ENCODE assay signal across 8 mouse cellular contexts in the genomic region with DNA sequence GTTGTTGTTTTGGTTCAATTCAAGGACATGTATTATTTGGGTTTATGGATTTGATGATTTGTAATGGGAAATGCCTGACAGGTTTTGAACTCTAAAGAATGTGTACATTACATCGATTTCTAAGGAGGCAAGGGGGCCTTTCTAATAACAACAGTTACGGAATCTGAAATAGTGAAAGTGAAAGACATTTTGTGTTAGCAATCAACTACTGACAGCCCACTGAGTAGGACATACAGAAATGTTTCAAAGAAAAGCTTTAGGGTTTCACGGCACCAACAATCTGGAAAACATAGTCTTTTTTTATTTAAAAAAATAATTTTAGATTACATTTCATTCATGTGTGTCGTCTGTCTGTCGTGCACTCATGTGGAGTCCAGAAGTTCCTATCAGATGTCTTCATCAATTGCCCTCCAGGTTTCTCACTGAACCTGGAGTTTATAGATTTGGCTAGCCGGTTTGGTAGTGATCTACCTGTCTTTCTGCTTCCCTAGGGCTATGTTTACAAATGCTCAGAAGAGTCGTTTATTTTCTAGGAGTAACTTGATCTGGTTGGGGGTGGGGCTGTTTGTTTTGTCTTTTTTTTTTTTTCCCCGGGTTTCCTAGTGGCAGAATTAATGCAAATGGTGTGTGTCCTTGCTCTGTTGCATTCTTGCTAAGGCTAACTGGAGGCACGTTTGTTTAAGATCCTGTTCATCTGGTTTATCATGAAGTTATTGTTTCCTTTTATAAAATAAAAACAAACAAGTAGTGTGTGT. TPM values are rescaled to one million over a fixed set of nuclear protein-coding genes. Genes with fewer than 3 reads are reported as not detected.
A peak's percentile ranks its signal among the peaks of the same experiment; 100 is the strongest.
DNase-seq lines count a peak whose midpoint lies in the region; ATAC-seq and TF ChIP-seq lines count a peak whose summit lies in the region.

No protein-coding gene starts in this region.

- H3K4me3 ChIP-seq in gastrocnemius, adult 2 months = peak overlapping the region; percentile 99
- H3K4me3 ChIP-seq in heart, postnatal 0 days (ENCODE audit: low read depth, low read length) = peak overlapping the region; percentile 99
- peak overlapping the region; percentile 89 for H3K4me3 ChIP-seq in liver, embryonic 13.5 days (replicated peaks)

- ATAC-seq in heart, postnatal 0 days (ENCODE audit: insufficient read depth, low read depth) = no peak
- ATAC-seq in liver, embryonic 13.5 days (ENCODE audit: low read depth) = no peak

- no peak for TF ChIP-seq CTCF in gastrocnemius, adult 2 months (IDR thresholded peaks at IDR 0.05)
- TF ChIP-seq CTCF in heart, postnatal 0 days (IDR thresholded peaks at IDR 0.05; ENCODE audit: low read depth) = no peak

- H3K27me3 ChIP-seq in heart, postnatal 0 days (ENCODE audit: control insufficient read depth, insufficient read depth, low read length) = no peaks in the 10 kb centered on the region
- no peaks in the 10 kb centered on the region for H3K27me3 ChIP-seq in liver, embryonic 13.5 days

- H3K4me2 ChIP-seq in heart, postnatal 0 days (ENCODE audit: low read depth, low read length) = peak overlapping the region; percentile 69
- H3K4me2 ChIP-seq in liver, embryonic 13.5 days = peak overlapping the region; percentile 87

- intact Hi-C loops in gastrocnemius, adult 2 months (cut with DNase I) = loop anchor here (2.0 to 5.0 kb wide), 2 partner anchors 33 to 47 kb away; a partner anchor contains a TSS
- intact Hi-C loops in left cerebral cortex, postnatal 10 days (cut with DNase I) = no loop called here

- H3K36me3 ChIP-seq in heart, postnatal 0 days (replicated peaks; ENCODE audit: control insufficient read depth, insufficient read depth, low read length) = peaks cover 7% of the 10 kb centered on the region; the same call in 1 of the 2 replicates
- H3K36me3 ChIP-seq in liver, embryonic 13.5 days = peaks cover 2% of the 10 kb centered on the region; the same call in 1 of the 2 replicates

- WGBS in heart, postnatal 0 days = 6% methylated on average over 9 of the region's 9 CpGs
- 4% methylated on average over 9 of the region's 9 CpGs for WGBS in liver, embryonic 13.5 days (ENCODE audit: insufficient replicate concordance)

- peak overlapping the region; percentile 99 for H3K9ac ChIP-seq in heart, postnatal 0 days (replicated peaks; ENCODE audit: low read depth, low read length)
- peak overlapping the region; percentile 90; the same call in 1 of the 2 replicates for H3K9ac ChIP-seq in liver, embryonic 13.5 days

- 0 out of 2 replicates have a peak, but pooled peaks cover 4% of the 10 kb centered on the region for H3K9me3 ChIP-seq in heart, postnatal 0 days (replicated peaks; ENCODE audit: control insufficient read depth, low read length)
- no peaks in the 10 kb centered on the region for H3K9me3 ChIP-seq in liver, embryonic 13.5 days (replicated peaks)

- TF ChIP-seq EP300 in heart, postnatal 0 days (IDR thresholded peaks at IDR 0.05; ENCODE audit: low read depth) = no peak

- peaks cover 17% of the 10 kb centered on the region for H3K4me1 ChIP-seq in heart, postnatal 0 days (ENCODE audit: control insufficient read depth, insufficient read depth)
- H3K4me1 ChIP-seq in liver, embryonic 13.5 days (replicated peaks) = peaks cover 20% of the 10 kb centered on the region

- peak overlapping the region; percentile 97 for H3K27ac ChIP-seq in gastrocnemius, adult 2 months
- peak overlapping the region; percentile 100 for H3K27ac ChIP-seq in heart, postnatal 0 days (ENCODE audit: low read depth)
- no peak overlapping the region for H3K27ac ChIP-seq in liver, embryonic 13.5 days

- DNase-seq in gastrocnemius, adult 2 months = no peak
- no peak for DNase-seq in gastrocnemius, adult 18-20 months (ENCODE audit: low spot score)
- peak; percentile 43 for DNase-seq in Muller cell, postnatal 12 days (ENCODE audit: inconsistent ontology term)
- peak; percentile 44 for DNase-seq in heart, postnatal 0 days (ENCODE audit: low spot score)
- DNase-seq in liver, embryonic 13.5 days = no peak
- no peak for DNase-seq in left cerebral cortex, postnatal 10 days (ENCODE audit: extremely low spot score in 1 of 2, low spot score in 2 of 2)
- no peak for DNase-seq in testis, postnatal 14 days (ENCODE audit: low spot score)
- no peak for DNase-seq in cerebellum, adult 18-20 months

RNA-seq across cellular contexts. Expression of a gene that starts 0.8 kb away (rescaled TPM):
- total RNA-seq in gastrocnemius, adult 2 months (2021) = 100 to 1,000 TPM; 186 to 398 TPM
- total RNA-seq in gastrocnemius, adult 18-20 months (2021) = 100 to 1,000 TPM; 261 to 305 TPM
- total RNA-seq in heart, postnatal 0 days (2014; rRNA removed; ENCODE audit: low replicate concordance) = 144 and 267 TPM in 2 replicates
- 1,733 and 1,796 TPM in 2 replicates for polyA plus RNA-seq in heart, postnatal 0 days (2015; fragmentation: Nextera tagmentation; extraction: Ambion mirVana)
- polyA plus RNA-seq in liver, embryonic 13.5 days (2015; fragmentation: Nextera tagmentation; extraction: Ambion mirVana) = 101 and 118 TPM in 2 replicates
- 10 to 100 TPM; 28.5 to 29.4 TPM for total RNA-seq in left cerebral cortex, postnatal 10 days (2021)

RNA-seq across cellular contexts. Expression of a gene that starts 46.6 kb away (rescaled TPM):
- 10 to 100 TPM; 23.2 to 23.8 TPM for total RNA-seq in gastrocnemius, adult 2 months (2021)
- total RNA-seq in gastrocnemius, adult 18-20 months (2021) = 10 to 100 TPM; 20.5 to 21.0 TPM
- 22.5 and 26.6 TPM in 2 replicates for total RNA-seq in heart, postnatal 0 days (2014; rRNA removed; ENCODE audit: low replicate concordance)
- 9.4 and 9.6 TPM in 2 replicates for polyA plus RNA-seq in heart, postnatal 0 days (2015; fragmentation: Nextera tagmentation; extraction: Ambion mirVana)
- 2.3 and 3.5 TPM in 2 replicates for polyA plus RNA-seq in liver, embryonic 13.5 days (2015; fragmentation: Nextera tagmentation; extraction: Ambion mirVana)
- total RNA-seq in left cerebral cortex, postnatal 10 days (2021) = 10 to 100 TPM in 1 of 2 experiments, 1 to 10 TPM in 1; 9.5 to 12.1 TPM

Comparison
In these comparisons a context has a peak if more than half of its experiments do, and no peak if none do; other contexts are left out.
1. DNase-seq: peak in Muller cell, postnatal 12 days (single experiment) and heart, postnatal 0 days (single experiment); none in gastrocnemius, adult 2 months (single experiment), gastrocnemius, adult 18-20 months (single experiment), liver, embryonic 13.5 days (single experiment), left cerebral cortex, postnatal 10 days (0 of 2), testis, postnatal 14 days (single experiment) and cerebellum, adult 18-20 months (0 of 2).
2. Peak in every context shown above with its lines, with median percentiles within 50 percentile points of each other: H3K4me3 ChIP-seq.